Mouse (Mus musculus): ENCODE measurements around the gene Msmp.
A peak's percentile ranks its signal among the peaks of the same experiment; 100 is the strongest.

Msmp gene

GRCm38 (mm10) chr4:43579731-43580130 is 4.6 kb downstream of the Msmp start:
- no peak for TF ChIP-seq GATA4 (IDR thresholded peaks at IDR 0.05; ENCODE audit: insufficient replicate concordance, low read length)

DNA sequence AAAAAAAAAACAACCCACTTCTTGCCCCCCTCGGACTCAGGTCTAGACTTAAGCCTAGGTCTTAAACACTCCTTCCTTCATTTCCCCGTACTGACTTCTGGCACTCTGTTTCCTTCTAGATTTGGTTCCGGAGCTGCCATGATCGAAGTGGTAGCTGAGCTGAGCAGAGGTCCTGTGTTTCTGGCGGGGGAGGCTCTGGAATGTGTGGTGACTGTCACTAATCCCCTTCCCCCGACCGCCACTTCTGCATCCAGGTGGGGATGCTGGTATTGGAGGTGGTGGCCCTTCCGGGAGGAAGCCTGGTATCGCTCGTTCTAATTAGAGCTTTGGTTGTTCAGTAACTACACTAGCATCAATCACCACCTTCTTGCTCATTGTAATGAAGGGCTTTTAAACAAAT is 5.0 kb downstream of the Msmp start:
- no peak for TF ChIP-seq GATA4 (IDR thresholded peaks at IDR 0.05; ENCODE audit: insufficient replicate concordance, low read length)

DNA sequence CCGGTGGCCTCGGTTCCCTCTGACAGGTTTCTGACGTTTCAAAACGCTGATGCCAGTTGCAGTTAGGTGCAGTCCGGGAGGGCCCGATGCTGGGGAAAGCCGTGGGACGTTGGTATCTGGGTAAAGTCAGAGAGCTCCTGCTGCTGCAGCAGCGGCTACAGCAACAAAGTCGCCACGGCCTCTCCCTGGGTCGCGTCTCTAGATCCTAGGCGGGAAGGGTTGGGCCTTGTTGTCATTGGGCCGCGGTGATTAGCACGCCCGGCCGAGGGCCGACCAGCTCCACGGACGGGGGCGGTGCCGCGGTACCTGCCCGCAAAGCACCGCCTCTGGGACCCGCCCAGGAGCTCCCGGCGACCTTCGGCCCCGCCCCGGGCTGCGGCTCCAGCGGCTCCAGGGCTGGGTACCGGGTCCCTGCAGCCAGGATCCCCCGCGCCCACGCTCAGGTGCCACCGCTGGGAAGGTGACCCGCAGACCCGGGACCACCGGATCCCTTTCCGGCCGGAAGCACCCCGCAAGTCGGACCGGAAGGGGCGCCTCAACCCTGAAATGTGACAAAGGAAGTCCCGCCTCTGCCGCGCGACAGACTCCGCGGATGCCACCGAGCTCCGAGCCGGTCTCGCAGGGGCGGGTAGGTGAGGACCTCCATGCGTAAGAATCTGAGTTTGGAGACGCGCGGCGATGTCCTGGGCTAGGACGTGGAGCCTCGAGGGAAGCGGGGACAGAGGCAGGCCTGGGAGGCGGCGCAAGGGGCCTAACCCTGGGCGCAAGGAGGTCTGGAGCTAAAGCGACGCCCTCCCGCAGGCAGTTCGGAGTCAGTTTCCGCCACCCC is 5.7 kb downstream of the Msmp start, which contains the start of the genes Rgp1 and Gba2:
Gene Rgp1, plus strand, starts transcription at position 340 of the 829 bp plus-strand sequence.
Gene Gba2, minus strand, starts transcription at position 498 of the 829 bp plus-strand sequence.
- TF ChIP-seq GATA4 (IDR thresholded peaks at IDR 0.05; ENCODE audit: insufficient replicate concordance, low read length), result peak; percentile 48; the same call in 1 of the 2 replicates

DNA sequence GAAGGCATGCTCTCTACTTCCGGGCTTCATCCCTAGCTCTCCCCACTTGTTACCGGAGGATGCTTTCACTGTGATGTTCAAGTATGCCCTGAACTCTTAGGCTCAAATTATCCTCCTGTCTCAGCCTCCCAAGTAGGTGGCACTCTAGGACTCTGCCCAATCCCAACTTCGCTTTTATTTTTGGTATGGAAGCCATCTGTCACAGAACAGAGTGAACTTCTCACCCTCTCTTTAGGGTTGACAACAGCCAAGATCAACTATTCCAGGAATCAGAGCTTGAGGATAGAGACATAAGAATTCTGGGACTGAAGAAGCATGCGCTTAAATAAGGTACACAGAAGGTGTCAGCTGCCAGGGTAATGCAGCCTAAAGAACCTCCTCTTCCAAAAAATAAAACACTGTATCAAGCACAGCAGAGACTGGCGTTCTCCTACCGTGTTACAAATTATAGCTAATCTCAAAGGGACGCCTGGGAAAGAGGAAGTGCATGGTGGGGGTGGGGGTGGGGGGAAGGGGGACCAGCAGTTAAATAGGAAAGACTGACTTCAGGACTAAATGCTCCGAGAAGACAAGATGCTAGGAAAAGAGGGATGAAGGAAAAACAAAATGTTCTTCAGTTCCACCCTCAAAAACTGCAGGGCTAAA is 6.9 kb downstream of the Msmp start:
- TF ChIP-seq GATA4 (IDR thresholded peaks at IDR 0.05; ENCODE audit: insufficient replicate concordance, low read length), result no peak

DNA sequence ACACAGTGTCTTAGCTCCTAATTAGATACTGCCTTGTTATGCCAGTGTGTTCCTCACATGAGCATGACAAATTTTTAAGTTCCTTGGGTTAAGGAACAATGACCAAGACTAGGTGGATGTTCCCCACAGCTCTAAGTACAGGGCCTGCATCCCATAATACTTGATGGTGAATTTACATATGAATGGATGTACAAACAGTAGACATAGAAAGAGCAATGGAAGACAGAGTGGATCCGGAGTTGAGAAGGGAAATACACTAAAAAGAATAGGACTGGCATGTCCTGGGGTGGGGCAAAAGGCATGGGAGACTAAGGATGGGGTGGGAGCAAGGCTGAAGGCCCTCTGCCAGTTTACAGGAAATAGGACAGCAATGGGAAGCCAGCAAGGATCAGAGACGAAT is 8.9 kb downstream of the Msmp start:
- TF ChIP-seq GATA4 (IDR thresholded peaks at IDR 0.05; ENCODE audit: insufficient replicate concordance, low read length), result no peak

- TF ChIP-seq GATA4 (IDR thresholded peaks at IDR 0.05; ENCODE audit: insufficient replicate concordance, low read length), result no peak
Observed at GRCm38 (mm10) chr4:43573561-43573960, 10.7 kb downstream of the Msmp start.

DNA sequence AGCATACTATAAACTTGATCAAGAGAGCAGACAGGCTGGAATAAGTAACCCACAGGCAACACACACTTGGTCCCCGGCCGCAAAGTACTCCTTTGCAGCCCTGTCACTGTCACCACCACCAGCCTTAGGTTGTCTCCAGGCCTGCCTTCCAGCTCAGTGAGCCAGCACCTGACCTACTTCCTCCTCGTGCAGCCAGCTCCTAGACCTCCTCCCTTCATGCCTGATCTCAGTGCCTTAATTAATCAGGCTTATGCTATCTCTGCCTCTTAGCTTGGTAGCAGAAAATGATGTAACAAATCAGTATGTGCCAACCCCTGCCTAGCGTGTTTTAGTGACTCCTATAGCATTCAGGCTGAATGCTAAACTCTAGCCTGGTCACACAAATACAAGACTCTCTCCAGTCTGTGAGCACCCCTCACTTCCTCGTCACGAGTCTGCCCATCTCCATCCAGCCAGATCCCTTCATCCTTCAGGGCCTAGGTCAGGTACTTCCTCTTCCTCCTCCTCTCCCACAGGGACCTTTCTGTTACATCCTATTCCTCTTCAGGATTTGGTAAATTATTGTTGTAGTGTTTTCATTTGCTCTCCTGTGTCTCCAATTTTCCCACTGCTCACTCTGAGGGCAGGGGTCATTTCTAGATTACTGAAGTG is 12.8 kb downstream of the Msmp start:
- TF ChIP-seq GATA4 (IDR thresholded peaks at IDR 0.05; ENCODE audit: insufficient replicate concordance, low read length), result no peak

GRCm38 (mm10) chr4:43567140-43567539 is 17.2 kb downstream of the Msmp start:
- TF ChIP-seq GATA4 (IDR thresholded peaks at IDR 0.05; ENCODE audit: insufficient replicate concordance, low read length), result no peak

- TF ChIP-seq GATA4 (IDR thresholded peaks at IDR 0.05; ENCODE audit: insufficient replicate concordance, low read length), result no peak
Observed at GRCm38 (mm10) chr4:43564231-43564630, 20.1 kb downstream of the Msmp start.

- no peak for TF ChIP-seq GATA4 (IDR thresholded peaks at IDR 0.05; ENCODE audit: insufficient replicate concordance, low read length)
Observed at GRCm38 (mm10) chr4:43563601-43563875, 20.8 kb downstream of the Msmp start.

GRCm38 (mm10) chr4:43562769-43563600 is 21.3 kb downstream of the Msmp start:
- no peak for TF ChIP-seq GATA4 (IDR thresholded peaks at IDR 0.05; ENCODE audit: insufficient replicate concordance, low read length)

GRCm38 (mm10) chr4:43561997-43562768 is 22.1 kb downstream of the Msmp start, which contains the start of the genes Creb3 and Tln1:
Gene Creb3, plus strand, starts transcription at chr4:43562332.
Gene Tln1, minus strand, starts transcription at chr4:43562691.
- peak; percentile 52; the same call in 1 of the 2 replicates for TF ChIP-seq GATA4 (IDR thresholded peaks at IDR 0.05; ENCODE audit: insufficient replicate concordance, low read length)

DNA sequence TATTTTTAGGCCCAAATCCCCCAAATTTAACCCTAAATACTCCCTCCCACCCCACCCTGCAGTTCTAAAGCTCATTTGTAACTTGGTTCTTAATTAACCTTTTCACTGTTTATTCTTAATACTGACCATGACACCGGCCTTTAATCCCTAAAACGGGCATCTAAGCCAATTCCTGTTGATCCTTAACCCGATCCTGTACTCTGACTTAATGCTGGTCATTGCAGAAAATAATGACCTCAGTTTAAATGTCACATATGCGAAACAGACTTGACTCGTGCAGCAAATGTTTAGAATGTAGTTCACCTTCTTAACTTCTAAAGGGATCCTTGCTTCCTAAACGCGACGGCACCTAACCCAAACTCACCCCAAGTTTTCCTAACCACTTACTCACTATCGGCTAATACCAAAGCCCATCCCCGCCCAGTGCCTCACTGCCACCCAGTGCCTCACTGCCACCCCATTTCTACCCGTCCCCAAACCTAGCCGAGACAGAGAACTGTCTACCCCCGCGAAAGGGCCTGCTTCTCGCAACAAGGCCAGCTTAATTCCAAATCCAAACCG is 22.8 kb downstream of the Msmp start:
- no peak for TF ChIP-seq GATA4 (IDR thresholded peaks at IDR 0.05; ENCODE audit: insufficient replicate concordance, low read length)

DNA sequence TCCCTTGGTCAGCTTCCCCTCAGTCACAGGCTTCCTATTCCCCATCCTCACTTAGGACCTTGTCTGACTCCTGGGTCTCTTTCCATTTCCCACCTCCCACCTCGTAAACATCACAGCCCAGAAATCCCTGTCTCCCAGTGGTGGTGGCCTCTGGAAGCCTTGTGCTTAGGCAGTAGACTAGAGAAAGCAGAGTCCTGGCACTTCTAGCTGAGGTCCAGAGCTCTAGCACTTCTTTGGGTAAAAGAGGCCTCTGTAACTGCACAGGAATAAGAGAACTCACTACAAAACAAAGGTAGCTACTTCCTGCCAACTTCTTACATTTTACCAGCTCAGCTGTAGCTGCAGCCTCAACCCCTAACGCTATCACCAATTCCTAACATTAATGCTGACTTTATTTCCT is 23.3 kb downstream of the Msmp start:
- TF ChIP-seq GATA4 (IDR thresholded peaks at IDR 0.05; ENCODE audit: insufficient replicate concordance, low read length), result no peak
